Mouse (Mus musculus): ENCODE results near the gene Mknk1. TPM values are rescaled to one million over a fixed set of nuclear protein-coding genes. Genes with fewer than 3 reads are reported as not detected.

Gene Mknk1
- polyA plus RNA-seq, 1 experiment from 2014 or later: 25.8 TPM

Other genes with a start within 250 kb of the Mknk1 start
- not detected in 2 replicates for gene Cyp4a32, start 238.2 kb upstream of the Mknk1 start, polyA plus RNA-seq (2014; fragmentation: Nextera tagmentation; extraction: Ambion mirVana)
- gene Cyp4b1, start 191.5 kb upstream of the Mknk1 start, polyA plus RNA-seq (2014; fragmentation: Nextera tagmentation; extraction: Ambion mirVana): not detected in 2 replicates
- 43.5 and 46.1 TPM in 2 replicates for gene Efcab14, start 101.5 kb upstream of the Mknk1 start, polyA plus RNA-seq (2014; fragmentation: Nextera tagmentation; extraction: Ambion mirVana)
- 0.81 TPM in 1 of 2 replicates, not detected in the other for gene Tex38, start 58.2 kb upstream of the Mknk1 start, polyA plus RNA-seq (2014; fragmentation: Nextera tagmentation; extraction: Ambion mirVana)
- 48.2 and 49.2 TPM in 2 replicates for gene Atpaf1, start 54.4 kb upstream of the Mknk1 start, polyA plus RNA-seq (2014; fragmentation: Nextera tagmentation; extraction: Ambion mirVana)
- gene Mob3c, start 11.1 kb upstream of the Mknk1 start, polyA plus RNA-seq (2014; fragmentation: Nextera tagmentation; extraction: Ambion mirVana): 3.1 and 5.0 TPM in 2 replicates
- not detected in 2 replicates for gene Kncn, start 45.2 kb downstream of the Mknk1 start, polyA plus RNA-seq (2014; fragmentation: Nextera tagmentation; extraction: Ambion mirVana)
- not detected in 2 replicates for gene 6430628N08Rik, start 51.5 kb downstream of the Mknk1 start, polyA plus RNA-seq (2014; fragmentation: Nextera tagmentation; extraction: Ambion mirVana)
- 0.35 and 0.48 TPM in 2 replicates for gene Dmbx1, start 100.7 kb downstream of the Mknk1 start, polyA plus RNA-seq (2014; fragmentation: Nextera tagmentation; extraction: Ambion mirVana)
- gene Faah, start 178.7 kb downstream of the Mknk1 start, polyA plus RNA-seq (2014; fragmentation: Nextera tagmentation; extraction: Ambion mirVana): 1.2 and 1.7 TPM in 2 replicates
- 16.4 and 17.4 TPM in 2 replicates for gene Nsun4, start 214.7 kb downstream of the Mknk1 start, polyA plus RNA-seq (2014; fragmentation: Nextera tagmentation; extraction: Ambion mirVana)
- 385 TPM in 2 replicates for gene Uqcrh, start 235.9 kb downstream of the Mknk1 start, polyA plus RNA-seq (2014; fragmentation: Nextera tagmentation; extraction: Ambion mirVana)
- gene Lrrc41, start 236.1 kb downstream of the Mknk1 start, polyA plus RNA-seq (2014; fragmentation: Nextera tagmentation; extraction: Ambion mirVana): 70.1 and 71.4 TPM in 2 replicates